Mouse (Mus musculus) heart, adult 18-20 months (tissue): ENCODE data around the gene Acss1. TPM values are rescaled to one million over a fixed set of nuclear protein-coding genes. Genes with fewer than 3 reads are reported as not detected.

Experiments
- DNase-seq, 2 experiments: peaks; one replicate each; pipeline ENCODE4 v3.0.0; 2021 to 2022; ENCODE audit warnings: mixed read lengths in 1 of 2
- total RNA-seq, 2 experiments: library from RNA; stranded (reverse); gene quantifications; 2 replicates each; pipeline ENCODE4 v1.2.3; 2021

Gene Acss1
- total RNA-seq, 2 experiments from 2014 or later, result 261 to 288 TPM

DNA sequence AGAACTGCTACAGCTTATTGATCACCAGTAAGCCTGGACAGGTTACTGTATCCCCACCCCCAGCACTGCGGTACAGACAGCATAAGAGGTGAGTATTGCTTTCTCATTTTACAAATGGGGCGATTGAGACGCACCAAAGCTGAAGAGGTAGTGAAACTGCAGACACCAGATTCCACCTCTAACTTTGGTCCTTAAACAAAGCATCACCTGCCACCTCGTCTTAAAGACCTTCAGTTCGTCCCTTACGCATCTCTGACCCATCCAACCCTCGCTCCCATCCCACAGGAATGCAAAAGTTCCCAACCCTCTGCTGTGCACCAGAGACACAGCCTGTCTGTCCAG, 1.6 kb downstream of the Acss1 start:
- DNase-seq, result no peak

DNA sequence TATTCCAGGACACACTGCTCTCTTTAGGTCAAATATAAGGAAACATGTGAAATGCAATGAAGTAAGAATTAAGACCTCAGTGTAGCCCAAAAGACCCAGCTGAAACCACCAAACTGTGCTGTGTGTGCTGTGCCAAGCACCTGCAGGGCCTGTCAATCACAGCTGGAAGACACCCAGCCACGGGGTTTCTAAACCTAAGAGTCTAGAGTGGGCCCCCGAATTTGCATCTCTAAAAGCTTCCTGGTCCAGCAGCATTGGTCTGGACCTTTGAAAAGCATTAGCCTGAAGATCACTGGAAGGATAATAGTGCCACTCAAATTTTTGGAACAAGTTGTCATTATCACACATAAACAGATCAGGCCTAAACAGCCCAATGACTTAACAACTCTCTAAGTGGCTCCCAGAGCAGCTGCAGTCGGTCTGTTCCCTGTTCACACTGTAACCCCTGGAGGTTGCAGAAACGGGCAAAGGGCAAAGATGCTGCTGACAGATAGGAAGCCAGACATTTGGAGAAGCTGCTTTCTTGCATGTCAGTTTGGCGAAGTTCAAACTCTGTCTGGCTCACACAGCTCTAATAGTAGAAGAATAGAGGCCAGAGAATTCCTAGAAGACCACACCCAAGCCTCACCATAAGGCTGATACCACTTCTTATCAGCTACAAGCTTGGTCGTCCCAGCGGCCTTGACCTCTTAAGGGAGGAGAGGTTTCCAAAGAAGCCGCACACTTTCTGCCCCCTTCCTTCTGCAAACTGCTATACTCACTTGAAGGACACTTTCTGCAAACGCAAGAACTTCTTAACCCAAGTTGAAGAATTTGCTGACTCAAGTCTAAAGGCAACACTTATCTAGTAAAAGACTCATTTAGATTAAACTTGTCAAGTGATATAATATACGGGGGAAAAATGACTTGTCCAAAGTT, 2.5 kb downstream of the Acss1 start:
- peak in 1 of 2 experiments; percentile 55 for DNase-seq

DNA sequence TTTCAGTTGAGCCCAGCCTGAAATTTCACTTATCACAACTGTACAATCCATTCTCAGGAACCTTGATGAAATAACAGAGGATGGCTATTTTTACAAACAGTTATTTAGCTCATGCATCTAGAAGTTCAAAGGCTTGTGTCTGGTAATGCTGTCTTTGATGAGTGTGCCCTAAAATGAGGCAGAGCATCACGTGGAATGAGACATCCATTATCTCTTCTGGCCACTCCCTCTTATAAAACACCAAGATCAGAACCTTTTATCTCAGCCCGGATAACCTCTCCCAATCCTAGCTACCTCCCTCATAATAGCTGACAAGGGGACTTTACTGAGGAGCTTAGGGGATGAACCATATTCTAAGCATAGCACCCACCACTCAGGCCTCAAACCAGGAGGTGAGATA, 3.3 kb downstream of the Acss1 start:
- DNase-seq, result peak in 1 of 2 experiments; percentile 17

DNA sequence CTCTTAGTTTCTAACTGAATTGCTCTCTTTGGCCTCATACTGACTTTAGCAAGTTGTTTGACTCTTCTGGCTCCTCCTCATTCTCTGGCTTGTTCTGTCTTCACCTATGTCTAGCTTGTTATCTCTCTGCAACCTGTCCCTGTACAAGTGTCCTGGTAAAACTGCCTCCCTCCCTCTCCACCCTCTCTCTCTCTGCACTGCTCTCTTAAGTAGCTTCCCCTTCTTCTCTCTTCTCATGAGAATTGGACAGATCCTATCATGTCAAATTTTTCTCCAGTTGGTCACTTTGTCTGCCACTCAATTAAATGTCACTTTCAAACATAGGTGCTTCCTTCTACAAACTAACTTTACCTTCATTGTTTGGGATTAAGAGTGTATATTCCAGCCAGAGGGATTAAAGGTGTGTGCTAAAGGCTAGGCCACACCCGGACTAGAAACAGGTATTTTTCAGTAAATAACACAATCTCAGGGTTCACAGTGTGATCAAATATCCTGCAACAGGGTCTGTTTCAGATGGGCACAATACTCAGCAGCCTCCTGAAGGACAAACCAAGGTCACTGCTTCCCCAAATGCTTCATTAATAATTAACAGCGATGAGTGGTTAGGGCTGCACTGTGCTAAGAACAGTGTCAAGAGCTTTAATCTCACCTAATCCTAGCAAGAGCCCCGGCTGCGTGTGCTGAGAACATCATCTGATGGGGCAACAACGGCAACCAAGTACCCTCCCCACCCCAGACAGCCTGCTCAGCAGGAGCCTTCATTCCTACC, 4.0 kb downstream of the Acss1 start:
- DNase-seq, result peak in 1 of 2 experiments; percentile 13

DNA sequence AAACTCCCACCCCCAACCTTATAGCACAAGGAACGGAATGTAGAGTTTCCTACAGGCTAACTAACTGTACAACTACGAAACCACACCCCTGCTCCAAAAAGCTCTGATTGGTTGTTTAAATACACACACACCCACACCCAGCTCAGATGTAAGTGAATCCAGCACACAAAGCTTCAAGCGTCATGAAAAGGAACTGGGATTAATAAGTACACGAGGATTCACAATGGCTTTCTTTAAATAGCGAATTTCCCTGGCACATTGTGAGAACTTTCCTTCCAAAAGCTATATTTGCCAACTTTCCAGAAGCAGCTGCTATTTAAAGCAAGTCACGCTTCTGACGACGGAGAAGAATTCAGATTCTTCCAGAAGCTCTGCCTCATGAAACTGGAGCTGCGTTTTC, 5.0 kb downstream of the Acss1 start:
- peak; percentile 64 to 79 for DNase-seq

DNA sequence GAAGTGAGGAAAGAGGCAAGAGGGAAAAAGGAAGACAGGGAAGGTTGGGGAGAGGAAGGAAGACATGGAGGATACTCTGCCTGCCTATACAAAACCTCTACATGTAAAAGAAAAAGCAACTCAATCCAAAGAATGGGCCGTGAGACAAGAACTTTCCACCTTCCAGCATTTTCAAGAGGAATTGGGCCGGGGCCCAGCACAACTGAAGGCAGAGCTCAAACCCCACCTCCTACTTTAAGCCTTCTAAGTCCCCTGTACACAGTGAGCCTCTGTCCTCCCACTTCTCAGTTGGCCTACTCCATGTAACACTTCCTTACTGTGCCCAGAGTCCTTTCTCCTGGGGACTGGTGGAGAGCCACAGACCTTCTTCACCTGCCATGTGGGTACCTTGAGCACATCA, 6.3 kb downstream of the Acss1 start:
- DNase-seq, result peak in 1 of 2 experiments; percentile 18

DNA sequence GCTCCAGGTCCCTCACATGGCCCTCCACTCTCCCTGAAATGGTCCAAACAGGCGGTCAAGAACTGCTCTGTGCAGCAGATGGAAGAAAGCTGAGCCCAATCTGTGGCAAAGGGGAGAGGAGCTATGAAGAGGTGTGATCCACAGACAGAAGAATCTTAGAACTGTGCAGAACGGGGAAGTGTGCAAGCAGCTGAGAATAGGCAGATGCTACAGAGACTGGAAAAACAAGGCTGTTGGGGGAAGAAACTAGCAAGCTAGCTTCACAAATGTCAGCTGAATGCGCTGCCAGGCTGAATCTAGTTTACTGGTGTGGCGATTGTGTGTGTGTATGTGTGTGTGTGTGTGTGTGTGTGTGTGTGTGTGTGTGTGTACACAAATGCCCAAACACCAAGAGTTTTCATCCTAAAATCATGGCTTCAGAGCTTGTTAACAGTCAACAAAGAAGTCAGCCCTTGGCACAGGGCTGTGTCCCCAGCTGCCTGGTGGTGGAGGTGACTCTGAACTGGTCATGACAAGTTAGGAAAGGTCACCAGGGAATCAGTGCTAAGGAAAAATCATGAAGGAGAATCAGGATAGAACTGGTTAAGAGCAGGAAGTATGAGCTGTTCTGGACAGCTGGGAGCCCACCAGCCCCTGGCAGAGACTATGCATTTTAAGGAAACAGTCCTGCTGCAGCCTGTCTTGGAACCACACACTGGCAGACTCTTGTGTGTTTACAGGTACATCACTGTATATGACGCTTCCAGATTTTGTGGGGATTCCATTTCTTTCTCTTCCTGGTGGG, 7.4 kb downstream of the Acss1 start:
- peak; percentile 18 to 30 for DNase-seq

DNA sequence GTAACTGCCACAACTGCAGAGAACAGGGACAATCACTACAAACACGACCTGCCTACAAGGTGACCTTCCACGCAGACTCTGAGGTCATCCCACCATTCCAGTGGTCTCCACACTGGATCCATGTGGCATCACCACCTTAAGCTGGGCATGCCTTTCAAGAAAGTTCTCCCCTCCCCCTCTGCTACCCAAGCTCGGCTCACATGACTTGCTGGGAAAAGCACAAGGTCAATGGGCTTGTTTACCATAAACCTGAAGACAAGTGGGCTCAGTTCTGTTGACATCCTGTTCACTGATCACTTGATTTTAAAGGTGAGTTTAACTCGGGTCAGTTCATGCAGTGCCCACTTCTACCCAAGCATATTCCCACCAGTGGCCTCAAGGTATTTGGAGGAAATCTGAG, 8.3 kb downstream of the Acss1 start:
- no peak for DNase-seq

DNA sequence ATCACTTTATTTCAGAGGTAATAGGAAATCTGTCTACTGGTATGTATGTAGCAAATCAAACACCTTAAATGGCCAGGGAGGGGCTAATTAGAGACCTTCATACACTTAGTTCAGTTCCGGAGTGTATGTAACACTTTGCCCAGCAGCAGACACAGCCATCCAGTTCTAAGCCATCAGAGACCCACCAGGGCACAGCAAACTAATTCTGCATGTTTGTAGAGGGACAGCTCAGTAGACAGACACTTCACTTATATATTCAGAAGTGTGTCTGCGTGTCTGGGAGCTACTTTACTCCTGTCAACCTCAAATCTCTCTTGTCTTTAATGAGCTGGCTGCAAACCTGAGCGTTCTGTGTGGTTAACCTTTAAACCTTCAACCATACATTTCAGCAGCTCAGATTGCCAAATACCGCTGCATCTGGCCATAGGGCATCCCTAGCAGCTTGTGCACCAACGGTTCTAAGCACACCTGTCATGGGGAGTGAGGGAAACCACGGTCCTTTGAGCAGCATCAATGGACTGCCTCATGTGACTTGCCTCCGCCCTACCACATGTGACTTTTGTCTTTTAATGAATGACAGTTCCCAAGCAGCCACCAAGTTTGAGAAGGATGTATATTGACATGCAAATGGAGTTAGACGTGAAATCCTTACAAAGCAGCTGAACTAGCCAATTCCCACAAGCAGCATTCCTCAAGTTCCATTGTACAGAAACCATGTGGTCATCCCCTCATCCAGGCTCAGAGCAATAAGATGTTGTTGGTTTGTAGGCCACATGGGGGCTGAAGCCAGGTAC, 11.1 kb downstream of the Acss1 start:
- no peak for DNase-seq

DNA sequence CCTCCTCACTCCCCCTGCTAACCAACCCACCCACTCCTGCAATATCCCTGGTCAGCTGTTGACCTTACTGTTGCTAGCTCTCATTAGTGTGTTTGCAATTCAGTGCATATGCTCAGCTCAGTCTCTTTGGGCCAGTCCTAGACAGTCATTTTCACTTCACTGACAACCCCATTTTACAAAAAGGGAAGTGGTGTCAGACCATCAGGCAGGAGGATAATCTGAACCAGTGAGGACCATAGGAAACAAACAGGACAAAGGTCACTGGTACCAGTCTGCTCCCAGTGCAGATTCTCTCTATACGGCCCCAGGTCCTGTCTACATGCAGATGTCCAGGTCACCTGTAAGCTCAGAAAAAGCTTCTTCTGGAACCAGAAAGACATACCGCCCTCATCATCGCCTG, 12.2 kb downstream of the Acss1 start:
- no peak for DNase-seq

DNA sequence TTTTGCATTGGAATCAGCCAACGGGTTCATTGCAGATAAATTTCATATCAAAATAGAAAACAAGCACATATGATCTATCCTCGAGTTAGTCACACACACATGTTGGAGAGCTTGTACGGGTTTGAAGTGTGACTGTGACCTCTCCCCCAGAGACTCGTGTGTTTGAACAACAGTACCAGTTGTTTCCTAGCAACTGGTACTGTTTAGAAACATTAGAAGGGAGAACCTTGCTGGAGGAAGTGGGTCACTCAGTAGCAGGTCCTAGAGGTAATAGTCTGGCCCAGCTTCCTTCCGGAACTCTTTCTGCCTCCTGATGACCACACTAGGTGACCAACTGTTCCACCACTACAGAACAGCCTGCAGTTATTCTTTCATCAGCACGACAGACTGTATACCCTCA, 13.0 kb downstream of the Acss1 start:
- peak; percentile 55 to 60 for DNase-seq

DNA sequence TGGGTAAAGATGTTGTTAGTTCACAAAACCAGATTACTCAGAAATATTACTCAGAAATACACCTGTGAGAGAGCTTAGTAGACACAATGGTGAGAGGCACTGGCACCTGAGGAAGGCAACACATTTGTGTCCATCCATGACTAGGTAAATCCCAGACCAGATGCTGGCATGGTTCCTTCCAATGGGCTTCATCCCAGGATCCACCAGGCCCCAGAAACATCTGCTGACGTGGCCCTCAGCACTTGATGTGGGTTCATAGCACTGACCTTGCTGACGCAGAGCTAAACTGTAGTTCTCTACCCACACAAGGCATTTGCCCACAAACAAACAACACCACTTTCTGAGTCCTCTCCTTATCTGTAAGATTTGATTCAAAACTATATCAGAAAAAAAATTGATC, 13.5 kb downstream of the Acss1 start:
- DNase-seq, result peak; percentile 16 to 54

DNA sequence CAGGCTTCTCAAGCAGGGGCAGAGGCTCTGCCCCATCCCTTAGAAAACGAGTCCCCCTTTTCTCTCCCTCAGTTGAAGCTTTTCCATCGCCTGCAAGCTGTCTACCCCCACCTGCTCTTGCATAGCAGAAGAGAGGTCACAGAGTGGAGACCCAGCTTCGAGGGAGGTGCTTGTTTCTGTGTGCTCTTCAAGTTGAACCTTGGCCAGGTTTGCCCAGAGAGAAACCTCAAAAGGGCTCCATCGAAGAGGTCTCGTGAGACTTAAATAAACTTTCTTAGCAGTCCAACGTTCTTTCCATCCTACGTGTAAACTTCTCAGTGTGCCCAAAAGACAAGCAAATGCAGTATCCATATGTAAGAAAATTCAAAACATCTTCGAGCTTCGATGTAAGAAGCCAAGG, 16.9 kb downstream of the Acss1 start:
- DNase-seq, result no peak

DNA sequence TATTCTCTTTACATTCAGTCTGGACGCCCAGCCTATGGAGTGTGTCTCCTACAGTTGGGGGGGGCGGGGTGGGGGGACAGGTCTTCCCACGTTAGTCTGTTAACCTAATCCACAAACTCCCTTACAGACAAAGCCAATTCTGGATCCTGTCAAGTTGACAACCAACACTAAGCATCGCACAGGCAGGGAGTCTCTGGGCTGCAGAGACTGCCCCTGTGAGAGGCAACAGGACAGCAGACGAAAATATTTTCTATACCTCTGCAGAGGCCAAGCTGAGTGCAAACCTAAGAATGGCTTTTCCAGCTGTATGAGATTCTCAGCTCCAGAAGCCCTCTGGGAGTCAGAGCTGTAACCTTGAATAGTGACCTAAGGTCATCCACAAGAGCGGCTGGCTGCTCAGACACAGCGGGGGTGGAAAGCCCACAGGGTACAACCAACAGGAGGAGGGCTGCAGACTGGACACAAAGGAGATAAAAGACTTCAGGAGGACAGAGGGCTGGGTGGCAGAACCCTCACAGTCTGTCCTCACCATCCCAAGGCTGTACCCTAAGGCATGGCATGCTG, 17.7 kb downstream of the Acss1 start:
- DNase-seq, result peak in 1 of 2 experiments; percentile 35

DNA sequence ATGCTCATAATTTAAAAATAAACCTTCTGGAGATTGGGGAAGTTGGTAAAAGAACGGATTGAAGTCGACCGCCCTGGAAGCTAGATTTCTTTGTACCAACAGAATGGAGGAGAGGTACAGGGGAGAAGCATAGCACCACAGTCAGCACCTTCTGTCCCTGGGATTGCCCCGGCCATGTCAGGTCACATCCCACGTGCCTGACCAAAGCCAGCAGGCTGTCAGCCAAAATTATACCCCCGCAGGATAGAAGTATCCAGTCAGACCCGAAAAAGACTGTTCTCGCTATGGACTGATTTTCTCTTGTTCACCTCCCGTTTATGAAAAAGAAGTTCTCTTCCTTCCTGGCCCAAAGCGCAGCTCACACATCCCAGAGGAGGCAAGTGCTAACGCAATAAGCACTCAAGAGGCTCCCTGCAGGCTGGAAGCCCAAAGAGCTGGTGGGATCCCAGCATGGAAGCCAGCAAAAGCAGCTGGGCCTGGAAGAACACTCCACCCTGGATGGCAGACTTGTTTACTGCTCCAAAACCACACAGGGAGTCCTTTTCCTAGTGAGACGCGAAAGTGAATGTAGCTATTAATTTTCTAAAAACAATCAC, 19.9 kb downstream of the Acss1 start:
- DNase-seq, result peak; percentile 53 to 57

DNA sequence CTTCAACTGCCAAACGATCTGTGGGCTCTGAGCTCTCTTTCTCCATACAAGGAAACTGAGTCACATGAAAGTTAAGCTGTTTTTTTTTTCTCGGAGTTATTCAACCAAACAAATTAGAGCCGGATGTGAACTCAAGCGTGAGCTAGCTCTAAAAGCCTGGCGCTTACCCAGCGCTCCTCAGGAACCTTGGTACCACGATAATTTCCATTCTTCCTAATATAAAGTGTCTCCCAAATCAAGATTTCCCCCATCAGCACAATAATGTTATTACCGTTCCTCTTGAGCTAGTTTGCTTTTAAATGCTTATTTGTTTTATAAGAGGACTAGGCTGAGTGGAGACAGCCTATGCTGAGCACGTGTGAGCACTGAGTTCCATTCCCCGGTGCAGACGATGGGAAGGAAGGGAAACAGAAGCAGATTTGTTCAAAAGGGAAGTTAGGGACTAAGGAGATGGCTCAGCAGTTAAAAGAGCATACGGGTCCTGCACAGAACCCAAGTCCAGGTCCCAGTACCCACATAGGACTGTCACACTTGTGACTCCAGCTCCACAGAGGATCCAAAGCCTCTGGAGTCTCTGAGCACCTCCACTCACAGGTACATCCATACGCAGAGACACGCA, 20.5 kb downstream of the Acss1 start:
- DNase-seq, result peak in 1 of 2 experiments; percentile 30

DNA sequence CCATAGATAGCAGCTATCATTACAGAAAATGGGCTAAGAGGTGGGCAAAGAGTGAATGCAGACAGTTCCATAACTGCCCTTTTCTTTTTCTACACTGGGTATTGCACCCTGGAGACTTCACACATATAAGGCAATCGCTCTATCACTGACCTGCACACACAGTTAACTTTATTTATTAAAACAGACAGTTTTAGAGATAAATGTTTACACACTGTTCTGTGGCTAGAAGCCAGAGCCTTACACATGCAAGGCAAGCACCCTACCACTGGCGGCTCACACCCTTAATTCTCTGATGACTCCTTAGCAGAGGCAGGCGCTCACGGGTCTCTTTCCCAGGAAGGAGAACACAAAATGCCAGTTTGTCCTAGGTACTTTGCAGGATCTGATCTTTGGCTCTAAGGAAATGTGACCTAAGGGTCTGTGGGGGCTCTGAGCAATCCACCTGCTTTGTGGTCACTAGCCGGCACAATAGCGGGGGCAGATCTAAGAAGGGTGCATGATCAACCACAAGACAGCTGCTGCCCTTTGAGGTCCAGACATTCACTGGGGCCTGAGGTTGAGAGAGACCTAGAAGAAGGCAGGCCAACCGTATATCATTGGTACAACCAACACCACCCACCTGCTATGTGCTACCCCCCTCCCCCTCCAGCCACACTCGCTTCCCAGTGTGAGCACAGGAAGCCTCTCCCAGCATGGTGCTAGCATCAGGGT, 21.7 kb downstream of the Acss1 start:
- DNase-seq, result no peak

DNA sequence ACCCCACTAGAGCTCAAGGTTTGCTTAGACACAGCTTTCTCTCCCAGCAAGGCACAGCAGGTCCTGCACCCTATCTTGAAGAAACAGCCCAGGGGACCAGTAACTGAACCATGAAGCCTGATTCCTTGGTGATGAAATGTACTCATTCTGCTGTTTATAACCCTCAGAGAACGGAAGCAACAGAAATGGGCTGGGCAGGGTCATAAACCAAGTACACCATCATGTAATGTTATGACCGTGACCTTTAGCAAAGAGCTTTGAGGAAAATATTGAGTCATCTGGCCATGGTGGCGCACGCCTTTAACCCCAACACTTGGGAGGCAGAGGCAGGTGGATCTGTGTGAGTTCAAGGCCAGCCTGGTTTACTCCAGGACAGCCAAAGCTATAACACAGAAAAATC, 23.1 kb downstream of the Acss1 start:
- no peak for DNase-seq

DNA sequence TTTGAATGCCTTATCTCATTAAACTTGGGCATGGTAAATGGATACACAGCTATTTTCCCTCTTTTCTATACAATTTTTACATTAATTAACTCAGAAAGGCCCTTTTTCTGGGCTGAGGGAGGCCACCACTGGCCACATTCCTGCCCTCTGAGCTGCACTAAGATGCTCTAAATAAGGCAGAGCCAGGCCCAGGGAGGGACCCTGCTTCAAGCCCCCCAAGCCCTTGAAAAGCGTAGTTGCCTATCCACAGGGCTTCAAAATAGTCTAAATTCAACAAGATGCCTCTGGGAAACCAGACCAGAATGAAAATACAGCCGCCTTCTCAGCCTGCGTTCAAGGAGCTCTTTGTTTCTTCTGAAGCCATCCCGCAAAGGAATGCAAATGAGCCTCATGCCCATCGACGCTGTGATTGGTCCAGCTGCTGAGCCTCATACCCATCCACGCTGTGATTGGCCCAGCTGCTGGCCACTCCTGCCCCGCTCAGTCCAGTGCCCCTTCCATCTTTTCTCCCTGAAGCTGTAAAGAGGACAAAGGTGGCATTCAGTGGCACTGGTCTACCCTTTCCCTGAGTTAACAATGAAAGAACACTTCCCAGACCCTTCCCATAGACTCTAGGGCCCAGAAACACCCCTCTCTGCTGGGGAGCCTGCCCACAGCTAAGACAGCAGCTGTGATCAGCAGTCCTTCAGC, 24.4 kb downstream of the Acss1 start:
- no peak for DNase-seq
